Mouse (Mus musculus): ENCODE results near the gene Crebl2. TPM values are rescaled to one million over a fixed set of nuclear protein-coding genes. Genes with fewer than 3 reads are reported as not detected.

The Crebl2 gene
- polyA plus RNA-seq, 1 experiment, result 4.2 TPM

GRCm38 (mm10) chr6:134804736-134805277 lies 25.1 kb upstream of the Crebl2 start:
- 37% methylated on average over 5 of the region's 5 CpGs for WGBS
- Histone ChIP-seq H3K27ac (ENCODE audit: insufficient read depth, low read depth, low read length) (peak overlapping the region; percentile 22; the same call in 1 of the 2 replicates), H3K4me3 (ENCODE audit: low read depth, low read length) (no peak overlapping the region), H3K36me3 (ENCODE audit: control insufficient read depth, insufficient read depth, low read length) (no peaks in the 10 kb centered on the region), H3K4me1 (ENCODE audit: control insufficient read depth, insufficient read depth, insufficient read length, low read length) (peaks cover 10% of the 10 kb centered on the region), H3K27me3 (ENCODE audit: control insufficient read depth, insufficient read depth, low read length) (no peaks in the 10 kb centered on the region)
- no peak for TF ChIP-seq POLR2A (IDR thresholded peaks at IDR 0.05; ENCODE audit: low read depth, low read length)
- TF ChIP-seq CTCF (IDR thresholded peaks at IDR 0.05; ENCODE audit: extremely low read depth, insufficient read length, insufficient replicate concordance, low read depth, low read length), result no peak

DNA sequence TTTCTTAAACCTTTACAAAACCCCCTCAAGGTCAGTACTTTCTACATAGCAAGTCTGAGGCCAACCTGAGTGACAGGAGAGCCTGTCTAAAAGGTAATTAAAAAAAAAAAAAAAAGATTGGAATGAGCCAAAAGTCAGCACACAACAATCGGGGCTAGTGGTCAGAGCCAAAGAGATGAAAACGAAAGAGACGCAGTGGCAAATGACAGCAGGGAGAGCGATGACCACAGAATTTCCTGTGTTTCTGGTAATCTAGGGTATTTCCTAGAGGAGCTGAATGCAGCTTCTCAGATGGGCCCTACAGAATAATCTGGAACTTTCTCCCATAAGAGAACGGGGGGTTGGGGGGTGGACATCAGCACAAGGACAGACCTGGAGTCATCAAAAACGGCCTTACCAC lies 23.8 kb upstream of the Crebl2 start:
- H3K4me1 ChIP-seq (ENCODE audit: control insufficient read depth, insufficient read depth, insufficient read length, low read length), result peaks cover 10% of the 10 kb centered on the region
- H3K4me3 ChIP-seq (ENCODE audit: low read depth, low read length), result no peak overlapping the region
- TF ChIP-seq CTCF (IDR thresholded peaks at IDR 0.05; ENCODE audit: extremely low read depth, insufficient read length, insufficient replicate concordance, low read depth, low read length) (no peak), POLR2A (IDR thresholded peaks at IDR 0.05; ENCODE audit: low read depth, low read length) (no peak)
- 84% methylated on average over 6 of the region's 6 CpGs for WGBS
- H3K27me3 ChIP-seq (ENCODE audit: control insufficient read depth, insufficient read depth, low read length), result no peaks in the 10 kb centered on the region
- no peaks in the 10 kb centered on the region for H3K36me3 ChIP-seq (ENCODE audit: control insufficient read depth, insufficient read depth, low read length)
- no peak overlapping the region for H3K27ac ChIP-seq (ENCODE audit: insufficient read depth, low read depth, low read length)

- 71% methylated on average over 2 of the region's 2 CpGs for WGBS
- Histone ChIP-seq H3K27ac (ENCODE audit: insufficient read depth, low read depth, low read length) (no peak overlapping the region), H3K4me3 (ENCODE audit: low read depth, low read length) (no peak overlapping the region), H3K4me1 (ENCODE audit: control insufficient read depth, insufficient read depth, insufficient read length, low read length) (peaks cover 10% of the 10 kb centered on the region), H3K36me3 (ENCODE audit: control insufficient read depth, insufficient read depth, low read length) (no peaks in the 10 kb centered on the region), H3K27me3 (ENCODE audit: control insufficient read depth, insufficient read depth, low read length) (no peaks in the 10 kb centered on the region)
- TF ChIP-seq CTCF (IDR thresholded peaks at IDR 0.05; ENCODE audit: extremely low read depth, insufficient read length, insufficient replicate concordance, low read depth, low read length), result no peak
- TF ChIP-seq POLR2A (IDR thresholded peaks at IDR 0.05; ENCODE audit: low read depth, low read length), result no peak
Measured at GRCm38 (mm10) chr6:134807091-134807490, 22.9 kb upstream of the Crebl2 start.

DNA sequence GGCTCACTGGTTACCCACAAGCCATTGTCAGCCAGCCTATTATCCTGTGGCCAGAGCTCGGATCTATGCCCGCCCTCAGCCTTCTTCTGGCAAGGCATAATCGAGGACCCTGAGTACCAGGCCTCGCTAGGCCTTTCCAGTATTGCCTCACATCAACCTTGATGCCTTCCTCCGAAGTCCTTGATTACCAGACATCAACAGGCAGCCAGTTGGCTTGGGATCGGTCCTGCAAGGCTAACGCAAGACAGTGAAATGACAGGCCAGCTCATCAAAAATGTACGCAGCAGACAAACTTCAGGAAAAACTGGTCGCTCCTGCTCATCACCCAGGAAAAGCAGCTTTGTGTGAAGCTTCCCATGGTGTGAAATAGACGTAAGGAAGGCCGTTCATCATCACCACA lies 22.2 kb upstream of the Crebl2 start:
- Histone ChIP-seq H3K27me3 (ENCODE audit: control insufficient read depth, insufficient read depth, low read length) (no peaks in the 10 kb centered on the region), H3K27ac (ENCODE audit: insufficient read depth, low read depth, low read length) (no peak overlapping the region), H3K36me3 (ENCODE audit: control insufficient read depth, insufficient read depth, low read length) (no peaks in the 10 kb centered on the region), H3K4me1 (ENCODE audit: control insufficient read depth, insufficient read depth, insufficient read length, low read length) (peaks cover 6% of the 10 kb centered on the region; the same call in 1 of the 2 replicates), H3K4me3 (ENCODE audit: low read depth, low read length) (no peak overlapping the region)
- TF ChIP-seq POLR2A (IDR thresholded peaks at IDR 0.05; ENCODE audit: low read depth, low read length), result no peak
- TF ChIP-seq CTCF (IDR thresholded peaks at IDR 0.05; ENCODE audit: extremely low read depth, insufficient read length, insufficient replicate concordance, low read depth, low read length), result no peak
- WGBS, result 94% methylated on average over 11 of the region's 11 CpGs

GRCm38 (mm10) chr6:134813066-134813465 lies 16.9 kb upstream of the Crebl2 start:
- TF ChIP-seq POLR2A (IDR thresholded peaks at IDR 0.05; ENCODE audit: low read depth, low read length), result no peak
- no peak for TF ChIP-seq CTCF (IDR thresholded peaks at IDR 0.05; ENCODE audit: extremely low read depth, insufficient read length, insufficient replicate concordance, low read depth, low read length)
- H3K4me3 ChIP-seq (ENCODE audit: low read depth, low read length), result no peak overlapping the region
- WGBS, result 82% methylated on average over 1 of the region's 1 CpGs
- H3K27ac ChIP-seq (ENCODE audit: insufficient read depth, low read depth, low read length), result no peak overlapping the region
- H3K4me1 ChIP-seq (ENCODE audit: control insufficient read depth, insufficient read depth, insufficient read length, low read length), result no peaks in the 10 kb centered on the region
- no peaks in the 10 kb centered on the region for H3K27me3 ChIP-seq (ENCODE audit: control insufficient read depth, insufficient read depth, low read length)
- no peaks in the 10 kb centered on the region for H3K36me3 ChIP-seq (ENCODE audit: control insufficient read depth, insufficient read depth, low read length)

- H3K27ac ChIP-seq (ENCODE audit: insufficient read depth, low read depth, low read length), result no peak overlapping the region
- whole genome bisulfite sequencing, result 75% methylated on average over 12 of the region's 12 CpGs
- TF ChIP-seq CTCF (IDR thresholded peaks at IDR 0.05; ENCODE audit: extremely low read depth, insufficient read length, insufficient replicate concordance, low read depth, low read length), result no peak
- no peak for TF ChIP-seq POLR2A (IDR thresholded peaks at IDR 0.05; ENCODE audit: low read depth, low read length)
Measured at GRCm38 (mm10) chr6:134817051-134817928, 12.7 kb upstream of the Crebl2 start.

GRCm38 (mm10) chr6:134819741-134820140 lies 10.2 kb upstream of the Crebl2 start:
- Histone ChIP-seq H3K4me1 (ENCODE audit: control insufficient read depth, insufficient read depth, insufficient read length, low read length) (no peaks in the 10 kb centered on the region), H3K36me3 (ENCODE audit: control insufficient read depth, insufficient read depth, low read length) (no peaks in the 10 kb centered on the region), H3K27ac (ENCODE audit: insufficient read depth, low read depth, low read length) (no peak overlapping the region), H3K27me3 (ENCODE audit: control insufficient read depth, insufficient read depth, low read length) (no peaks in the 10 kb centered on the region), H3K4me3 (ENCODE audit: low read depth, low read length) (no peak overlapping the region)
- TF ChIP-seq CTCF (IDR thresholded peaks at IDR 0.05; ENCODE audit: extremely low read depth, insufficient read length, insufficient replicate concordance, low read depth, low read length) (no peak), POLR2A (IDR thresholded peaks at IDR 0.05; ENCODE audit: low read depth, low read length) (no peak)
- WGBS, result 59% methylated on average over 5 of the region's 5 CpGs

More at GRCm38 (mm10) chr6:134817051-134817928, 12.7 kb upstream of the Crebl2 start:
- Histone ChIP-seq H3K4me3 (ENCODE audit: low read depth, low read length) (no peak overlapping the region), H3K4me1 (ENCODE audit: control insufficient read depth, insufficient read depth, insufficient read length, low read length) (no peaks in the 10 kb centered on the region), H3K27me3 (ENCODE audit: control insufficient read depth, insufficient read depth, low read length) (no peaks in the 10 kb centered on the region), H3K36me3 (ENCODE audit: control insufficient read depth, insufficient read depth, low read length) (no peaks in the 10 kb centered on the region)
